Mouse (Mus musculus): ENCODE results near the gene Gm20403. TPM values are rescaled to one million over a fixed set of nuclear protein-coding genes. Genes with fewer than 3 reads are reported as not detected.
"Not testable (repeated sequence)": the region's sequence is repeated elsewhere in the genome, so short reads cannot be mapped to it uniquely, and the experiment has no call there.

Gene Gm20403
- polyA plus RNA-seq, 1 experiment, result not detected

GRCm38 (mm10) chr12:54980939-54981338, 5.4 kb downstream of the Gm20403 start:
- H3K27ac ChIP-seq (ENCODE audit: insufficient read depth, low read length), result no peak overlapping the region
- TF ChIP-seq CTCF (IDR thresholded peaks at IDR 0.05; ENCODE audit: extremely low read depth, insufficient read depth, low read length), result no peak
- no peak for TF ChIP-seq POLR2A (IDR thresholded peaks at IDR 0.05; ENCODE audit: extremely low read depth, insufficient read depth, low read length)

GRCm38 (mm10) chr12:54980532-54980931, 5.8 kb downstream of the Gm20403 start:
- TF ChIP-seq CTCF (IDR thresholded peaks at IDR 0.05; ENCODE audit: extremely low read depth, insufficient read depth, low read length), result no peak
- TF ChIP-seq POLR2A (IDR thresholded peaks at IDR 0.05; ENCODE audit: extremely low read depth, insufficient read depth, low read length), result no peak
- Histone ChIP-seq H3K4me1 (ENCODE audit: control insufficient read depth, insufficient read depth, low read length) (no peaks in the 10 kb centered on the region), H3K4me3 (ENCODE audit: insufficient read depth, low read length) (no peak overlapping the region), H3K27ac (ENCODE audit: insufficient read depth, low read length) (no peak overlapping the region)

More at GRCm38 (mm10) chr12:54980939-54981338, 5.4 kb downstream of the Gm20403 start:
- no peak overlapping the region for H3K4me3 ChIP-seq (ENCODE audit: insufficient read depth, low read length)
- no peaks in the 10 kb centered on the region for H3K4me1 ChIP-seq (ENCODE audit: control insufficient read depth, insufficient read depth, low read length)

- no peak for TF ChIP-seq POLR2A (IDR thresholded peaks at IDR 0.05; ENCODE audit: extremely low read depth, insufficient read depth, low read length)
- TF ChIP-seq CTCF (IDR thresholded peaks at IDR 0.05; ENCODE audit: extremely low read depth, insufficient read depth, low read length), result no peak
- Histone ChIP-seq H3K27ac (ENCODE audit: insufficient read depth, low read length) (no peak overlapping the region), H3K4me3 (ENCODE audit: insufficient read depth, low read length) (no peak overlapping the region), H3K4me1 (ENCODE audit: control insufficient read depth, insufficient read depth, low read length) (no peaks in the 10 kb centered on the region)
Measured at GRCm38 (mm10) chr12:54969033-54969432, 17.3 kb downstream of the Gm20403 start.

GRCm38 (mm10) chr12:54965532-54966160, 20.7 kb downstream of the Gm20403 start:
- Histone ChIP-seq H3K4me1 (ENCODE audit: control insufficient read depth, insufficient read depth, low read length) (no peaks in the 10 kb centered on the region), H3K27ac (ENCODE audit: insufficient read depth, low read length) (no peak overlapping the region), H3K4me3 (ENCODE audit: insufficient read depth, low read length) (no peak overlapping the region)
- TF ChIP-seq CTCF (IDR thresholded peaks at IDR 0.05; ENCODE audit: extremely low read depth, insufficient read depth, low read length) (no peak), POLR2A (IDR thresholded peaks at IDR 0.05; ENCODE audit: extremely low read depth, insufficient read depth, low read length) (no peak)

GRCm38 (mm10) chr12:54959569-54959968, 26.8 kb downstream of the Gm20403 start:
- Histone ChIP-seq H3K27ac (ENCODE audit: insufficient read depth, low read length) (no peak overlapping the region), H3K4me3 (ENCODE audit: insufficient read depth, low read length) (no peak overlapping the region), H3K4me1 (ENCODE audit: control insufficient read depth, insufficient read depth, low read length) (no peaks in the 10 kb centered on the region)
- TF ChIP-seq CTCF (IDR thresholded peaks at IDR 0.05; ENCODE audit: extremely low read depth, insufficient read depth, low read length) (no peak), POLR2A (IDR thresholded peaks at IDR 0.05; ENCODE audit: extremely low read depth, insufficient read depth, low read length) (no peak)

GRCm38 (mm10) chr12:54956974-54957373, 29.4 kb downstream of the Gm20403 start:
- no peak overlapping the region for H3K4me3 ChIP-seq (ENCODE audit: insufficient read depth, low read length)
- TF ChIP-seq CTCF (IDR thresholded peaks at IDR 0.05; ENCODE audit: extremely low read depth, insufficient read depth, low read length), result no peak
- TF ChIP-seq POLR2A (IDR thresholded peaks at IDR 0.05; ENCODE audit: extremely low read depth, insufficient read depth, low read length), result no peak
- H3K27ac ChIP-seq (ENCODE audit: insufficient read depth, low read length), result no peak overlapping the region
- H3K4me1 ChIP-seq (ENCODE audit: control insufficient read depth, insufficient read depth, low read length), result no peaks in the 10 kb centered on the region

- TF ChIP-seq POLR2A (IDR thresholded peaks at IDR 0.05; ENCODE audit: extremely low read depth, insufficient read depth, low read length) (no peak), CTCF (IDR thresholded peaks at IDR 0.05; ENCODE audit: extremely low read depth, insufficient read depth, low read length) (no peak)
- no peaks in the 10 kb centered on the region for H3K4me1 ChIP-seq (ENCODE audit: control insufficient read depth, insufficient read depth, low read length)
Measured at GRCm38 (mm10) chr12:54956457-54956856, 29.9 kb downstream of the Gm20403 start.

GRCm38 (mm10) chr12:54946116-54946515, 40.2 kb downstream of the Gm20403 start:
- Histone ChIP-seq H3K27ac (ENCODE audit: insufficient read depth, low read length) (no peak overlapping the region), H3K4me1 (ENCODE audit: control insufficient read depth, insufficient read depth, low read length) (no peaks in the 10 kb centered on the region), H3K4me3 (ENCODE audit: insufficient read depth, low read length) (no peak overlapping the region)
- TF ChIP-seq POLR2A (IDR thresholded peaks at IDR 0.05; ENCODE audit: extremely low read depth, insufficient read depth, low read length), result no peak

More at GRCm38 (mm10) chr12:54956457-54956856, 29.9 kb downstream of the Gm20403 start:
- H3K4me3 ChIP-seq (ENCODE audit: insufficient read depth, low read length), result no peak overlapping the region
- H3K27ac ChIP-seq (ENCODE audit: insufficient read depth, low read length), result no peak overlapping the region

GRCm38 (mm10) chr12:54942586-54943157, 43.7 kb downstream of the Gm20403 start:
- not testable (repeated sequence) for H3K27ac ChIP-seq (ENCODE audit: insufficient read depth, low read length); H3K4me3 ChIP-seq (ENCODE audit: insufficient read depth, low read length); H3K4me1 ChIP-seq (ENCODE audit: control insufficient read depth, insufficient read depth, low read length)

GRCm38 (mm10) chr12:54937581-54938343, 48.6 kb downstream of the Gm20403 start:
- not testable (repeated sequence) for H3K4me3 ChIP-seq (ENCODE audit: insufficient read depth, low read length); H3K4me1 ChIP-seq (ENCODE audit: control insufficient read depth, insufficient read depth, low read length); H3K27ac ChIP-seq (ENCODE audit: insufficient read depth, low read length)

Other genes starting within 250 kb of the Gm20403 start
- 37.3 and 39.7 TPM in 2 replicates for gene Snx6, start 190.8 kb downstream of the Gm20403 start, polyA plus RNA-seq (2012; rRNA removed)
- gene Cfl2, start 123.7 kb downstream of the Gm20403 start, polyA plus RNA-seq (2012; rRNA removed), result 55.9 and 62.0 TPM in 2 replicates
- 1.8 and 2.3 TPM in 2 replicates for gene Baz1a, start 27.8 kb upstream of the Gm20403 start, polyA plus RNA-seq (2012; rRNA removed)
- gene 2700097O09Rik, start 93.6 kb upstream of the Gm20403 start, polyA plus RNA-seq (2012; rRNA removed), result 15.9 and 17.1 TPM in 2 replicates
- gene Srp54a, start 93.7 kb upstream of the Gm20403 start, polyA plus RNA-seq (2012; rRNA removed), result 71.6 and 76.5 TPM in 2 replicates
- gene Fam177a, start 137.9 kb upstream of the Gm20403 start, polyA plus RNA-seq (2012; rRNA removed), result 25.6 and 27.4 TPM in 2 replicates
- gene Srp54b, start 168.6 kb upstream of the Gm20403 start, polyA plus RNA-seq (2012; rRNA removed), result 29.0 and 29.9 TPM in 2 replicates
- not detected in 2 replicates for gene 1700047I17Rik2, start 213.1 kb upstream of the Gm20403 start, polyA plus RNA-seq (2012; rRNA removed)
- gene Srp54c, start 243.6 kb upstream of the Gm20403 start, polyA plus RNA-seq (2012; rRNA removed), result 64.5 and 66.5 TPM in 2 replicates